Mouse (Mus musculus) intestine, postnatal 0 days (tissue): ENCODE data around the gene Prdx6b. TPM values are rescaled to one million over a fixed set of nuclear protein-coding genes. Genes with fewer than 3 reads are reported as not detected.

Source experiments
- ATAC-seq: fragments of 200-750 bp; cut with Nextera tagmentation; 2 replicates; pipeline ENCODE4 v1.8.0; 2017; ENCODE audit warnings: mild to moderate bottlenecking, moderate TSS enrichment, moderate library complexity
- H3K27ac ChIP-seq: fragments of 300-500 bp; sonication (generic); 2 replicates; pipeline ENCODE4 v1.5.1; 2014; ENCODE audit warnings: mild to moderate bottlenecking, low read depth, low read length, moderate library complexity
- H3K27me3 ChIP-seq: fragments of 300-500 bp; sonication (generic); replicated peaks from 2 replicates; pipeline ENCODE4 v1.6.1; 2014; ENCODE audit warnings: low read length, mixed read lengths; ENCODE audit not compliant: control insufficient read depth, insufficient read depth
- H3K36me3 ChIP-seq: fragments of 300-500 bp; sonication (generic); 2 replicates; pipeline ENCODE4 v1.6.1; 2014; ENCODE audit warnings: mild to moderate bottlenecking, moderate library complexity; ENCODE audit not compliant: control insufficient read depth, insufficient read depth
- H3K4me1 ChIP-seq: fragments of 300-500 bp; sonication (generic); replicated peaks from 2 replicates; pipeline ENCODE4 v1.6.1; 2014; ENCODE audit warnings: antibody characterized with exemption, low read length, mixed read lengths; ENCODE audit not compliant: control insufficient read depth, insufficient read depth
- H3K4me2 ChIP-seq: fragments of 300-500 bp; sonication (generic); replicated peaks from 2 replicates; pipeline ENCODE4 v1.6.1; 2014; ENCODE audit warnings: low read depth, mild to moderate bottlenecking, moderate library complexity
- H3K4me3 ChIP-seq: fragments of 300-500 bp; sonication (generic); 2 replicates; pipeline ENCODE4 v1.5.1; 2014; ENCODE audit warnings: low read depth, low read length
- H3K9ac ChIP-seq: fragments of 300-500 bp; sonication (generic); 2 replicates; pipeline ENCODE4 v1.6.1; 2014; ENCODE audit warnings: mild to moderate bottlenecking, low read depth, low read length
- H3K9me3 ChIP-seq: fragments of 300-500 bp; sonication (generic); 2 replicates; pipeline ENCODE4 v1.6.1; 2016; ENCODE audit warnings: mixed run types; ENCODE audit not compliant: control insufficient read depth
- CTCF ChIP-seq: sonication (generic); IDR thresholded peaks from 2 replicates; pipeline ENCODE4 v1.5.1; 2016; ENCODE audit warnings: low read depth, mild to moderate bottlenecking, control low read depth, antibody characterized with exemption, moderate library complexity
- WGBS: fragments of 180-500 bp; shearing (Covaris S2); extraction: QIAGEN DNeasy Blood & Tissue Kit; methylation state at CpG from one replicate; pipeline ENCODE4 v1.1.7; 2014; 5-methylcytosine and 5-hydroxymethylcytosine counted together
- polyA plus RNA-seq: library from polyadenylated mRNA; unstranded; fragments of >200 nt; fragmentation: Nextera tagmentation; extraction: Ambion mirVana; gene quantifications from 2 replicates; pipeline ENCODE4 v1.2.1, GENCODE M21; 2015

The Prdx6b gene
- polyA plus RNA-seq, 1 experiment from 2014 or later = not detected

DNA sequence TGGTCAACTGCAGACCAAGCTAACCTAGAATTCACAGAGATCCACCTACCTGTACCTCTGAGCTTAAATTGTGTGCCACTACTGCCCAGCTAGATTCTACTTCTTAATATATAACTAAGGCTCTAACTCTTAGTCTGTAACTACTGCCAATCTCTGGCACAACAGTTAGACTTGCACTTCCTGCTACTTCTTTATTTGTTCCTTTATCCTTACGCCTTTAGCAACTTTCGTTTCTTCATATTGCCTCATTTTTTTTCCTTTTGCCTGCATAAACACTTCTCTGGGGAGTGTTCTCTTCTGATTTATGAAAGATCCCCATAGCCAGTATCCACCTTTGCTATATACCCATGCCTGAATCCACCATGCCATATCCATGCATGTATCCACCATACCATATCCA lies 11.7 kb downstream of the Prdx6b start:
- H3K36me3 ChIP-seq = no peaks in the 10 kb centered on the region
- no peaks in the 10 kb centered on the region for H3K27me3 ChIP-seq
- H3K9ac ChIP-seq = no peak overlapping the region
- ATAC-seq = no peak
- no peak for TF ChIP-seq CTCF
- no peaks in the 10 kb centered on the region for H3K4me1 ChIP-seq
- WGBS = 92% methylated on average over 2 of the region's 2 CpGs
- no peak overlapping the region for H3K4me3 ChIP-seq
- H3K4me2 ChIP-seq = no peak overlapping the region
- H3K27ac ChIP-seq = no peak overlapping the region
- H3K9me3 ChIP-seq = no peaks in the 10 kb centered on the region

DNA sequence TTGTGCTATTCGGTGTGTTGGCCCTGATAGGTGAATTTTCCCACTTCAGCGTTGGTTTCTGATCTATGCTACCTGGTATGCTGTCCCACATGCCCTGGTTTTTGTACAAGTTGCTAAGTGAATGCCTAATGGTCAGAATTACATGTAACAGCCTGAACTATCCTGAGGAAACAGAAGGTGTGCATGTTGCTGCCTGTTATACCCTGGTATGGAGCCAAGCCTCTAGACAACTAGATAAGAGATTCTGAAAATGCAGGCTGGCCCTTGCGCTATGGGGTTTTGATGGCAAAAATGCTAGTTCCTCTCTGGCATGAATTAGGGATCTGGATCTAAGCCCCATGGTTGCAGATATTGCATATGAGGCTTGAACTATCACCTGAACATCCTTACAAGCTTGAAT lies 15.4 kb downstream of the Prdx6b start:
- no peak for TF ChIP-seq CTCF
- Histone ChIP-seq H3K27me3 (no peaks in the 10 kb centered on the region), H3K9me3 (no peaks in the 10 kb centered on the region), H3K4me2 (no peak overlapping the region), H3K4me3 (no peak overlapping the region), H3K4me1 (no peaks in the 10 kb centered on the region), H3K36me3 (no peaks in the 10 kb centered on the region), H3K27ac (no peak overlapping the region), H3K9ac (no peak overlapping the region)
- ATAC-seq = no peak
- 88% methylated on average over 3 of the region's 3 CpGs for WGBS

DNA sequence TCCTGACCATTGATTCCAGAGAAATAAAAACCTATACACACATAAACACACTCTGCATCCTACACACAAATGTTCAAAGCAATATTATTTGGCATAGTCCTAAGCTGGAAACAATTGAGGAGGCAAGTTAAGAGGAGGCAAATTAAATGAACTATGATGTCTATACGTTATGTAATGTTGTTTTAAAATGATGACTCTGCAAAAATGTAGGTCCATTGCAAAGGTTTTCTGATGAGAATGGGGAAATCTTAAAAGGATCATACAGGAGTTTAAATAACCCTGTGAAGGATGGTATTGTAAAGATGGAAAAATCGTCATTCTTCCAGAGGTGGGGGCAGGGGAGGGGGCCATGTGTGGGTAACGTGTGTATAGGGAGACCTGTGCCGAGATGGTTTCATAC lies 17.5 kb downstream of the Prdx6b start:
- no peak overlapping the region for H3K4me3 ChIP-seq
- no peaks in the 10 kb centered on the region for H3K9me3 ChIP-seq
- H3K4me2 ChIP-seq = no peak overlapping the region
- 76% methylated on average over 4 of the region's 4 CpGs for WGBS
- no peak for ATAC-seq
- H3K36me3 ChIP-seq = no peaks in the 10 kb centered on the region
- no peaks in the 10 kb centered on the region for H3K27me3 ChIP-seq
- H3K4me1 ChIP-seq = no peaks in the 10 kb centered on the region
- no peak for TF ChIP-seq CTCF
- H3K27ac ChIP-seq = no peak overlapping the region
- H3K9ac ChIP-seq = no peak overlapping the region

DNA sequence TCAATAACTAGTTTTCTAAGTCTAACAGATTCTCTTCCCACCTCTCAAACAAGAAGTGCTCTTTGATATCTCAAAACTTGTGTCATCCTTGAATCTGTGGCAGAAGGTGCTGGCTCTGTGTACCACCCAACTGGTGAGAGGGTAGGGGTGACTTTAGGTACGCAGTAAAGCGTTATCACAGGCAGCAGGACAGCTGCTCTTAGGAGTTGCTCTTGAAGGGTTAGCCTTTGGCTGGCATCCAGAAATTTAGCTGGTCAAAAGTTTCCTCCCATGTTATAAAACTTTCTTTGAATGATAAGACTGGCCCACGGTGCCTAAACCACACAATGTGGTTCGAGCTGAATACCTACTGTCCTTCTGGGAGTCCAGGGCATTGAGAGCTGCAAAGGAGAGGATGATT lies 18.5 kb downstream of the Prdx6b start:
- H3K4me3 ChIP-seq = no peak overlapping the region
- no peak overlapping the region for H3K27ac ChIP-seq
- no peak overlapping the region for H3K4me2 ChIP-seq
- H3K9ac ChIP-seq = no peak overlapping the region
- no peak for TF ChIP-seq CTCF
- H3K4me1 ChIP-seq = no peaks in the 10 kb centered on the region
- H3K27me3 ChIP-seq = no peaks in the 10 kb centered on the region
- 19% methylated on average over 4 of the region's 4 CpGs for WGBS
- H3K9me3 ChIP-seq = no peaks in the 10 kb centered on the region
- no peak for ATAC-seq
- H3K36me3 ChIP-seq = no peaks in the 10 kb centered on the region

DNA sequence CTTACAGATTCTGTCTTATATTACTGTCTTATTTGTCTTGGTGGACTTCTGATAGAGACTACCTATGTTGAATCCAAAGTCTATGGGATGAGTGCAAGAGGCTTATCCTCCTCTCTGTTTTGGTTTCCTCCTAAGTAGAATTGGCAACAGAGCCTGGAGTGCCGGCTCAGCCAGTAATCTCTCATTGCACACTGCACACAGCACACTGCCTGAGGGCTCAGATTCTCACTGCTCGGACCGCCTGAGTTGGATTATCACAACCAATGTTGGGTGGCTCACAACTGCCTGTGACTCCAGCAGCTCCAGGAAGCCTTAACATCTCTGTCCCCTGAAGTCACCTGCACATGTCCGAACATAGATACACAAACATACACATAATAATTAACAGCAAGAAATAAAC lies 19.1 kb downstream of the Prdx6b start:
- no peak for ATAC-seq
- Histone ChIP-seq H3K4me1 (no peaks in the 10 kb centered on the region), H3K4me2 (no peak overlapping the region), H3K27me3 (no peaks in the 10 kb centered on the region), H3K9ac (no peak overlapping the region), H3K36me3 (no peaks in the 10 kb centered on the region), H3K4me3 (no peak overlapping the region), H3K9me3 (no peaks in the 10 kb centered on the region), H3K27ac (no peak overlapping the region)
- TF ChIP-seq CTCF = no peak
- WGBS = 69% methylated on average over 4 of the region's 4 CpGs

DNA sequence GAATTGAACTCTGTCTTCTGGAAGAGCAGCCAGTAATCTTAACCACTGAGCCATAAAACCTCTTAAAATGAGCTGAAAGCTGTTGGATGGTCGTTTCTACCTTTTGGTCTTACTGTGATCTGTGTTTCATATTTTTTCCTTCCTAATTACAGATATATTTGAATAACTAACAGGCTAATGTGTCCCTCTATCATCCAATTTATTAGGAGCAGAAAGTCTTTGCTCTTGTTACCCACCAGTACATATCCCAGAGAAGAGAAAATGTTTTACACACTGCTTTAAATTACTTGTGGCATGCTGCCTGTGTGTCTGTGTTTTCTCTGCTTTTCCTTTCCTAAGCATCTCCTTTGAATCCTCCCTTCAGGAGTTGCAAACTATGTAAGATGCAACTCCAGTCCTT lies 21.9 kb downstream of the Prdx6b start:
- no peak overlapping the region for H3K9ac ChIP-seq
- ATAC-seq = no peak

DNA sequence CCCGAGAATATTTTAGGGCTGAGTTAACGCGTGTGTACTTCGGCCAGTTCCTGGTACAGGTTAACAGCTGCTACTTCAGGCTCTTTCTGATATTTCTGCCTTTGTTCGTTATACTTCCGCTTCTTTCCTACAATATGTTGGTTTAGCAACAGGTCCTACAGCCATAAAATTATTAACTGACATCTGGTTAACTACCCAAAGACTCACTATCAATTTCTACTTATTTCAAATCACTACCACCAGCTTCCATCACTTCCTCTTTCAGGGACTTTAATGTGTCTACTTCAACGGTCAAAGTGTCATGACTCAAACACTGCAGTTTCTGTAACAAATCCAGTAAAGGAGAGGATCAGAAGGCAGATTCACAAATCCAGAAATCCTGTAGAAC lies 22.6 kb downstream of the Prdx6b start:
- ATAC-seq = peak; percentile 51
- no peaks in the 10 kb centered on the region for H3K4me1 ChIP-seq
- no peaks in the 10 kb centered on the region for H3K9me3 ChIP-seq
- H3K27me3 ChIP-seq = no peaks in the 10 kb centered on the region
- peak overlapping the region; percentile 85; the same call in 1 of the 2 replicates for H3K9ac ChIP-seq
- H3K4me2 ChIP-seq = peak overlapping the region; percentile 94
- peak overlapping the region; percentile 84 for H3K27ac ChIP-seq
- WGBS = 14% methylated on average over 7 of the region's 7 CpGs
- H3K4me3 ChIP-seq = peak overlapping the region; percentile 96
- peaks cover 4% of the 10 kb centered on the region; the same call in 1 of the 2 replicates for H3K36me3 ChIP-seq
- no peak for TF ChIP-seq CTCF

More for the DNA sequence above, 21.9 kb downstream of the Prdx6b start:
- 26% methylated on average over 1 of the region's 1 CpGs for WGBS
- Histone ChIP-seq H3K4me3 (peak overlapping the region; percentile 96; the same call in 1 of the 2 replicates), H3K9me3 (no peaks in the 10 kb centered on the region), H3K27me3 (no peaks in the 10 kb centered on the region), H3K4me1 (no peaks in the 10 kb centered on the region), H3K36me3 (no peaks in the 10 kb centered on the region), H3K4me2 (peak overlapping the region; percentile 94), H3K27ac (no peak overlapping the region)
- TF ChIP-seq CTCF = no peak
